Mouse (Mus musculus) granulocyte monocyte progenitor cell, adult 5-6 weeks (primary cell): ENCODE measurements around the gene Spsb2. TPM values are rescaled to one million over a fixed set of nuclear protein-coding genes. Genes with fewer than 3 reads are reported as not detected.
A peak's percentile ranks its signal among the peaks of the same experiment; 100 is the strongest.

Experiments used
- ATAC-seq: replicated peaks from 2 replicates; pipeline ENCODE4 v1.8.0; 2016; ENCODE audit warnings: mild to moderate bottlenecking, moderate TSS enrichment, inconsistent platforms; ENCODE audit not compliant: poor library complexity, severe bottlenecking
- total RNA-seq, 2 experiments: library from RNA; stranded (forward) in 1 of 2; stranded (reverse) in 1 of 2; fragments of 200-712, 200-1000 nt in 1 of 2; fragments of >200 nt in 1 of 2; fragmentation: Nextera tagmentation in 1 of 2; gene quantifications; 2 replicates each; pipeline ENCODE4 v1.2.3; 2014 to 2017

The Spsb2 gene
- total RNA-seq, 2 experiments from 2014 or later, result 5.2 to 10.5 TPM

- no peak for ATAC-seq
These were observed 42.1 kb downstream of the Spsb2 start for GRCm38 (mm10) chr6:124850535-124850934.

GRCm38 (mm10) chr6:124854647-124855046 is 46.2 kb downstream of the Spsb2 start:
- ATAC-seq, result no peak

GRCm38 (mm10) chr6:124856321-124856720 is 47.9 kb downstream of the Spsb2 start:
- no peak for ATAC-seq

GRCm38 (mm10) chr6:124856916-124857839 is 48.7 kb downstream of the Spsb2 start, which contains the start of gene P3h3:
Gene P3h3 (minus strand): TSS chr6:124857752.
- ATAC-seq, result peak; percentile 68

GRCm38 (mm10) chr6:124857840-124858530 is 49.5 kb downstream of the Spsb2 start:
- no peak for ATAC-seq

GRCm38 (mm10) chr6:124858561-124859318 is 50.3 kb downstream of the Spsb2 start:
- ATAC-seq, result no peak

GRCm38 (mm10) chr6:124859725-124860124 is 51.3 kb downstream of the Spsb2 start:
- peak; percentile 61 for ATAC-seq

Other genes with a start within 250 kb of the Spsb2 start
- gene C1rb, start 238.4 kb upstream of the Spsb2 start, total RNA-seq (2014; fragmentation: Nextera tagmentation), result not detected in 2 replicates
- not detected in 2 replicates for gene C1rb, start 238.4 kb upstream of the Spsb2 start, total RNA-seq (2017)
- not detected in 2 replicates for gene C1s2, start 172.6 kb upstream of the Spsb2 start, total RNA-seq (2014; fragmentation: Nextera tagmentation)
- gene C1s2, start 172.6 kb upstream of the Spsb2 start, total RNA-seq (2017), result not detected in 2 replicates
- 38.3 and 52.1 TPM in 2 replicates for gene Lpcat3, start 145.6 kb upstream of the Spsb2 start, total RNA-seq (2014; fragmentation: Nextera tagmentation)
- 23.1 and 29.3 TPM in 2 replicates for gene Lpcat3, start 145.6 kb upstream of the Spsb2 start, total RNA-seq (2017)
- gene Emg1, start 96.5 kb upstream of the Spsb2 start, total RNA-seq (2014; fragmentation: Nextera tagmentation), result 201 and 231 TPM in 2 replicates
- gene Emg1, start 96.5 kb upstream of the Spsb2 start, total RNA-seq (2017), result 193 and 209 TPM in 2 replicates
- gene Phb2, start 96.3 kb upstream of the Spsb2 start, total RNA-seq (2014; fragmentation: Nextera tagmentation), result 310 and 315 TPM in 2 replicates
- 320 and 326 TPM in 2 replicates for gene Phb2, start 96.3 kb upstream of the Spsb2 start, total RNA-seq (2017)
- 169 and 206 TPM in 2 replicates for gene Ptpn6, start 69.9 kb upstream of the Spsb2 start, total RNA-seq (2014; fragmentation: Nextera tagmentation)
- 327 and 371 TPM in 2 replicates for gene Ptpn6, start 69.9 kb upstream of the Spsb2 start, total RNA-seq (2017)
- 177 and 222 TPM in 2 replicates for gene Grcc10, start 67.3 kb upstream of the Spsb2 start, total RNA-seq (2014; fragmentation: Nextera tagmentation)
- gene Grcc10, start 67.3 kb upstream of the Spsb2 start, total RNA-seq (2017), result 109 and 136 TPM in 2 replicates
- gene Gm45234, start 52.6 kb upstream of the Spsb2 start, total RNA-seq (2014; fragmentation: Nextera tagmentation), result not detected in 2 replicates
- gene Gm45234, start 52.6 kb upstream of the Spsb2 start, total RNA-seq (2017), result not detected in 2 replicates
- 25.1 and 37.2 TPM in 2 replicates for gene Atn1, start 52.1 kb upstream of the Spsb2 start, total RNA-seq (2014; fragmentation: Nextera tagmentation)
- 2.6 and 3.0 TPM in 2 replicates for gene Atn1, start 52.1 kb upstream of the Spsb2 start, total RNA-seq (2017)
- gene Eno2, start 39.0 kb upstream of the Spsb2 start, total RNA-seq (2014; fragmentation: Nextera tagmentation), result 0.23 TPM in 1 of 2 replicates, not detected in the other
- gene Eno2, start 39.0 kb upstream of the Spsb2 start, total RNA-seq (2017), result not detected in 2 replicates
- not detected in 2 replicates for gene Lrrc23, start 28.9 kb upstream of the Spsb2 start, total RNA-seq (2014; fragmentation: Nextera tagmentation)
- gene Lrrc23, start 28.9 kb upstream of the Spsb2 start, total RNA-seq (2017), result 0.98 TPM in 1 of 2 replicates, not detected in the other
- 357 and 379 TPM in 2 replicates for gene Tpi1, start 5.6 kb downstream of the Spsb2 start, total RNA-seq (2014; fragmentation: Nextera tagmentation)
- 273 and 305 TPM in 2 replicates for gene Tpi1, start 5.6 kb downstream of the Spsb2 start, total RNA-seq (2017)
- gene Usp5, start 20.8 kb downstream of the Spsb2 start, total RNA-seq (2014; fragmentation: Nextera tagmentation), result 88.8 and 89.4 TPM in 2 replicates
- 93.5 and 98.6 TPM in 2 replicates for gene Usp5, start 20.8 kb downstream of the Spsb2 start, total RNA-seq (2017)
- 86.1 and 89.0 TPM in 2 replicates for gene Cdca3, start 20.9 kb downstream of the Spsb2 start, total RNA-seq (2014; fragmentation: Nextera tagmentation)
- 128 and 162 TPM in 2 replicates for gene Cdca3, start 20.9 kb downstream of the Spsb2 start, total RNA-seq (2017)
- not detected in 2 replicates for gene Gnb3, start 31.6 kb downstream of the Spsb2 start, total RNA-seq (2014; fragmentation: Nextera tagmentation)
- not detected in 2 replicates for gene Gnb3, start 31.6 kb downstream of the Spsb2 start, total RNA-seq (2017)
- 1.4 and 4.3 TPM in 2 replicates for gene P3h3, start 49.1 kb downstream of the Spsb2 start, total RNA-seq (2014; fragmentation: Nextera tagmentation)
- 3.4 and 4.0 TPM in 2 replicates for gene P3h3, start 49.1 kb downstream of the Spsb2 start, total RNA-seq (2017)
- 2.0 TPM in 1 of 2 replicates, not detected in the other for gene Gpr162, start 55.3 kb downstream of the Spsb2 start, total RNA-seq (2014; fragmentation: Nextera tagmentation)
- gene Gpr162, start 55.3 kb downstream of the Spsb2 start, total RNA-seq (2017), result not detected in 2 replicates
- gene Cd4, start 79.6 kb downstream of the Spsb2 start, total RNA-seq (2014; fragmentation: Nextera tagmentation), result 0.90 TPM in 1 of 2 replicates, not detected in the other
- gene Cd4, start 79.6 kb downstream of the Spsb2 start, total RNA-seq (2017), result 0.41 and 0.60 TPM in 2 replicates
- gene Lag3, start 103.0 kb downstream of the Spsb2 start, total RNA-seq (2014; fragmentation: Nextera tagmentation), result 1.4 and 3.8 TPM in 2 replicates
- gene Lag3, start 103.0 kb downstream of the Spsb2 start, total RNA-seq (2017), result 1.4 and 9.6 TPM in 2 replicates
- 16.1 and 21.9 TPM in 2 replicates for gene Ptms, start 111.4 kb downstream of the Spsb2 start, total RNA-seq (2014; fragmentation: Nextera tagmentation)
- gene Ptms, start 111.4 kb downstream of the Spsb2 start, total RNA-seq (2017), result 18.5 and 33.0 TPM in 2 replicates
- gene Mlf2, start 122.7 kb downstream of the Spsb2 start, total RNA-seq (2014; fragmentation: Nextera tagmentation), result 82.4 and 102 TPM in 2 replicates
- 49.5 and 79.7 TPM in 2 replicates for gene Mlf2, start 122.7 kb downstream of the Spsb2 start, total RNA-seq (2017)
- gene Cops7a, start 156.9 kb downstream of the Spsb2 start, total RNA-seq (2014; fragmentation: Nextera tagmentation), result 96.6 and 112 TPM in 2 replicates
- gene Cops7a, start 156.9 kb downstream of the Spsb2 start, total RNA-seq (2017), result 48.8 and 52.0 TPM in 2 replicates
- not detected in 2 replicates for gene Pianp, start 188.0 kb downstream of the Spsb2 start, total RNA-seq (2014; fragmentation: Nextera tagmentation)
- gene Pianp, start 188.0 kb downstream of the Spsb2 start, total RNA-seq (2017), result not detected in 2 replicates
- 75.9 and 87.6 TPM in 2 replicates for gene Zfp384, start 200.5 kb downstream of the Spsb2 start, total RNA-seq (2014; fragmentation: Nextera tagmentation)
- 24.3 and 31.9 TPM in 2 replicates for gene Zfp384, start 200.5 kb downstream of the Spsb2 start, total RNA-seq (2017)
- gene Ing4, start 231.1 kb downstream of the Spsb2 start, total RNA-seq (2014; fragmentation: Nextera tagmentation), result 49.2 and 55.8 TPM in 2 replicates
- 34.7 and 40.2 TPM in 2 replicates for gene Ing4, start 231.1 kb downstream of the Spsb2 start, total RNA-seq (2017)
- 10.6 and 17.5 TPM in 2 replicates for gene Acrbp, start 241.0 kb downstream of the Spsb2 start, total RNA-seq (2014; fragmentation: Nextera tagmentation)
- gene Acrbp, start 241.0 kb downstream of the Spsb2 start, total RNA-seq (2017), result 1.3 and 3.9 TPM in 2 replicates